Mouse (Mus musculus) midbrain, embryonic 15.5 days (tissue): ENCODE results near the gene Pcp4l1. TPM values are rescaled to one million over a fixed set of nuclear protein-coding genes. Genes with fewer than 3 reads are reported as not detected.

Experiments
- ATAC-seq: fragments of 200-750 bp; cut with Nextera tagmentation; replicated peaks from 2 replicates; pipeline ENCODE4 v1.8.0; 2017; ENCODE audit warnings: moderate TSS enrichment
- H3K27ac ChIP-seq: fragments of 300-500 bp; sonication (generic); 2 replicates; pipeline ENCODE4 v1.5.1; 2015; ENCODE audit warnings: mild to moderate bottlenecking, inconsistent platforms
- H3K27me3 ChIP-seq: fragments of 300-500 bp; sonication (generic); replicated peaks from 2 replicates; pipeline ENCODE4 v1.6.1; 2015; ENCODE audit warnings: inconsistent platforms
- H3K36me3 ChIP-seq: fragments of 300-500 bp; sonication (generic); replicated peaks from 2 replicates; pipeline ENCODE4 v1.6.1; 2015; ENCODE audit warnings: inconsistent platforms
- H3K4me1 ChIP-seq: fragments of 300-500 bp; sonication (generic); 2 replicates; pipeline ENCODE4 v1.6.1; 2015; ENCODE audit warnings: inconsistent platforms
- H3K4me2 ChIP-seq: fragments of 300-500 bp; sonication (generic); 2 replicates; pipeline ENCODE4 v1.6.1; 2015; ENCODE audit warnings: inconsistent platforms, mild to moderate bottlenecking, moderate library complexity
- H3K4me3 ChIP-seq: fragments of 300-500 bp; sonication (generic); 2 replicates; pipeline ENCODE4 v1.5.1; 2015; ENCODE audit warnings: mild to moderate bottlenecking, inconsistent platforms
- H3K9ac ChIP-seq: fragments of 300-500 bp; sonication (generic); 2 replicates; pipeline ENCODE4 v1.6.1; 2015; ENCODE audit warnings: mild to moderate bottlenecking, inconsistent platforms
- H3K9me3 ChIP-seq: fragments of 300-500 bp; sonication (generic); 2 replicates; pipeline ENCODE4 v1.6.1; 2016; ENCODE audit warnings: inconsistent platforms
- WGBS: fragments of 180-500 bp; shearing (Covaris S2); methylation state at CpG from one replicate; pipeline ENCODE4 v1.1.7; 2015; ENCODE audit warnings: mixed read lengths; 5-methylcytosine and 5-hydroxymethylcytosine counted together
- polyA plus RNA-seq: library from polyadenylated mRNA; unstranded; fragments of >200 nt; fragmentation: Nextera tagmentation; extraction: Ambion mirVana; gene quantifications from 2 replicates; pipeline ENCODE4 v1.2.1, GENCODE M21; 2015

The Pcp4l1 gene
- polyA plus RNA-seq, 1 experiment from 2014 or later = 17.9 TPM

DNA sequence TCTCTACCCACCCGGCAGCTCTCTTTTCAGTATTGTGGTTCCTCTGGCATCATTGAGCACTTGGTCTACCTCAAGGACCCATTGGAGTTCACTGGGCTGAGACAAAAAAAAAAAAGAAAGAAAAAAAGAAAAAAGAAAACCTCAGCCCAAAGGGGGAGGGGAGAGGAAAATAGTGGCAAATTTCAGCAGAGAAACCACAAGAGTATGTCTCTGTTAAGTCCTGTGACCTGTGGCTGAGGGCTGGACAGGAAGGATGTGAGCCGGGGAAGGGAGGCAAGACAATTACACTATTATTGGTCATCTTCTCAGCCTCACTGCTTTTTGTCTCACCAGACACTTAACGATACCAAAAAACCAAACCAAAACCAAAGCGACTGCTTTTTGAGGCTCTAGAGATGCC lies 35.8 kb upstream of the Pcp4l1 start:
- H3K36me3 ChIP-seq = peaks cover 30% of the 10 kb centered on the region
- no peak for ATAC-seq
- H3K9ac ChIP-seq = no peak overlapping the region
- H3K4me1 ChIP-seq = no peaks in the 10 kb centered on the region
- H3K4me2 ChIP-seq = no peak overlapping the region
- no peak overlapping the region for H3K27ac ChIP-seq
- no peaks in the 10 kb centered on the region for H3K9me3 ChIP-seq
- no peaks in the 10 kb centered on the region for H3K27me3 ChIP-seq
- no peak overlapping the region for H3K4me3 ChIP-seq
- 67% methylated on average over 4 of the region's 4 CpGs for WGBS

DNA sequence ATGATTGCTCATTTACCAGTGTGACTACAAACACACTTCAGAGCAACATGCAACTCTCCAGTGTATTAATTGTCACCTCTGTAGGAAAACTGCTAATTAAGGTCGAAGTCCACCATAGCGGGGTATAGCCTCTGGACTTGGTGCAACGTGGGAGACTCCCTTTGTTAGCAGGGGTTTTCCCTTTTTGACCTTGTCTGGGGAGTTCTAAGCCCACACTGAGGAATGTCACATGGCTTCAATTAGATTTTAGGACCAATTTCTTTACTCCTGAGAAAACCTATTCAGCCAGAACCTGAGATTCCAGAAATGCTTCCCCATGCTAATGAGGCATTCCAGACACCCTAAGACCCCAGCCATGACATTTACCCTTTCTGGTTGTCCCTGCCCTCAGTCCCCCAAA lies 34.1 kb upstream of the Pcp4l1 start:
- H3K27me3 ChIP-seq = no peaks in the 10 kb centered on the region
- 50% methylated on average over 3 of the region's 3 CpGs for WGBS
- no peak overlapping the region for H3K9ac ChIP-seq
- H3K27ac ChIP-seq = no peak overlapping the region
- no peaks in the 10 kb centered on the region for H3K9me3 ChIP-seq
- no peak overlapping the region for H3K4me2 ChIP-seq
- H3K4me1 ChIP-seq = no peaks in the 10 kb centered on the region
- no peak for ATAC-seq
- H3K4me3 ChIP-seq = no peak overlapping the region
- H3K36me3 ChIP-seq = peaks cover 17% of the 10 kb centered on the region

GRCm38 (mm10) chr1:171229750-171230149 lies 33.7 kb upstream of the Pcp4l1 start:
- H3K4me3 ChIP-seq = no peak overlapping the region

GRCm38 (mm10) chr1:171227879-171228278 lies 31.8 kb upstream of the Pcp4l1 start:
- H3K27ac ChIP-seq = no peak overlapping the region
- H3K27me3 ChIP-seq = no peaks in the 10 kb centered on the region
- H3K9me3 ChIP-seq = no peaks in the 10 kb centered on the region
- no peaks in the 10 kb centered on the region for H3K36me3 ChIP-seq
- H3K4me3 ChIP-seq = no peak overlapping the region
- H3K4me1 ChIP-seq = peaks cover 4% of the 10 kb centered on the region
- no peak overlapping the region for H3K4me2 ChIP-seq
- 88% methylated on average over 1 of the region's 1 CpGs for WGBS
- no peak for ATAC-seq
- H3K9ac ChIP-seq = no peak overlapping the region

More at GRCm38 (mm10) chr1:171229750-171230149, 33.7 kb upstream of the Pcp4l1 start:
- no peaks in the 10 kb centered on the region for H3K4me1 ChIP-seq
- WGBS = 22% methylated on average over 6 of the region's 6 CpGs
- no peak for ATAC-seq
- peaks cover 13% of the 10 kb centered on the region for H3K36me3 ChIP-seq
- H3K4me2 ChIP-seq = no peak overlapping the region
- no peak overlapping the region for H3K27ac ChIP-seq
- H3K9me3 ChIP-seq = no peaks in the 10 kb centered on the region
- no peak overlapping the region for H3K9ac ChIP-seq
- no peaks in the 10 kb centered on the region for H3K27me3 ChIP-seq

DNA sequence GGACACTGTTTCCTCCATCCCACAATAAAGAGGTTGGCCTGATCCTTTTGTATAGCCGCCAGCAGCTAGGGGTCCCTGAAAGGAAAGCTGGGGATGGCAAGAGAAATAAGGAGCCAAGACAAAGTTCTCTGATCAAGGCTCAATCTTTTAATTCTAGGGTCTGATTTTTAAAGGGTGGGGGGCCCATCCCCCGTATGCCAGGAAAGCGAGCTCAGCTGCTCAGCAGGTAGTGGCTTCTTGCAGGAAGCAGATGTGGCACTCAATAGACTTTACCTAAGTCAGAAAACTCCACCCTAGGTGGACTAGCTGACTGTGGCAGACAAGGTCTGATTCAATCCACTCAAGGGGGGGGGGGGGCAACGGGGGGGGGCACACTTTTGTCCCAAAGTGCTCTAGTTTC lies 30.7 kb upstream of the Pcp4l1 start:
- Histone ChIP-seq H3K9ac (no peak overlapping the region), H3K4me3 (no peak overlapping the region), H3K27ac (no peak overlapping the region), H3K4me1 (peaks cover 8% of the 10 kb centered on the region), H3K4me2 (no peak overlapping the region), H3K36me3 (no peaks in the 10 kb centered on the region), H3K9me3 (no peaks in the 10 kb centered on the region), H3K27me3 (no peaks in the 10 kb centered on the region)
- WGBS = 45% methylated on average over 4 of the region's 4 CpGs
- ATAC-seq = no peak

- Histone ChIP-seq H3K9me3 (no peaks in the 10 kb centered on the region), H3K4me2 (no peak within 1 kb of the TSS), H3K4me1 (peaks cover 20% of the 10 kb centered on the region), H3K36me3 (peaks cover under 1% of the 10 kb centered on the region; the same call in 1 of the 2 replicates), H3K4me3 (no peak within 1 kb of the TSS), H3K9ac (no peak within 1 kb of the TSS), H3K27ac (no peak within 1 kb of the TSS), H3K27me3 (no peaks in the 10 kb centered on the region)
- 82% methylated on average over 5 of the region's 5 CpGs for WGBS
- ATAC-seq = no peak
These were observed 28.8 kb upstream of the Pcp4l1 start, which contains the start of gene Apoa2 for GRCm38 (mm10) chr1:171224857-171225256. TSS of gene Apoa2 (plus strand) at chr1:171225054.

- no peak overlapping the region for H3K4me2 ChIP-seq
- no peak overlapping the region for H3K9ac ChIP-seq
- no peaks in the 10 kb centered on the region for H3K9me3 ChIP-seq
- ATAC-seq = no peak
- peaks cover 3% of the 10 kb centered on the region; the same call in 1 of the 2 replicates for H3K36me3 ChIP-seq
- peaks cover 20% of the 10 kb centered on the region for H3K4me1 ChIP-seq
- H3K4me3 ChIP-seq = no peak overlapping the region
- H3K27ac ChIP-seq = no peak overlapping the region
- 96% methylated on average over 2 of the region's 2 CpGs for WGBS
- no peaks in the 10 kb centered on the region for H3K27me3 ChIP-seq
These were observed 27.7 kb upstream of the Pcp4l1 start for GRCm38 (mm10) chr1:171223796-171224195.

DNA sequence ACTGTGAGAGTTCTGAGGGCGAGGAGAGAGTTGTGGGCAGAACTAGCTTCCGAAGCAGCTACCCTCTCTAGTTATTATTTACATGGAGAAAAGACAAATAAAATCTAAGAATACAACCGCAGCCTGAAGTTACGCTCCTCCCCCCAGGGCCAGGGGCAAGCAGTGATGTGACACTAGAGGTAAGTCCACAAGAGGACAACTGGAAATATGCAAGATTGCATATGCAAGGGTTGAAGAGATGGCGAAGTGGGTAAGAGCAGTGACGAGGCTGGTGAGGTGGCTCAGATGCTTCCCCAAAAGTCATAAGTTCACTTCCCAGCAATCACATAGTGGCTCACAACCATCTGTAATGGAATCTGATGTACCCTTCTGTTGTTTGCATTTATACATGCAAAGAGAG lies 27.1 kb upstream of the Pcp4l1 start:
- H3K27ac ChIP-seq = peak overlapping the region; percentile 70; the same call in 1 of the 2 replicates
- peak overlapping the region; percentile 50 for H3K4me2 ChIP-seq
- ATAC-seq = no peak
- 84% methylated on average over 6 of the region's 6 CpGs for WGBS
- H3K36me3 ChIP-seq = peaks cover 5% of the 10 kb centered on the region; the same call in 1 of the 2 replicates
- H3K4me3 ChIP-seq = no peak overlapping the region
- no peak overlapping the region for H3K9ac ChIP-seq
- no peaks in the 10 kb centered on the region for H3K9me3 ChIP-seq
- no peaks in the 10 kb centered on the region for H3K27me3 ChIP-seq
- H3K4me1 ChIP-seq = peaks cover 20% of the 10 kb centered on the region

DNA sequence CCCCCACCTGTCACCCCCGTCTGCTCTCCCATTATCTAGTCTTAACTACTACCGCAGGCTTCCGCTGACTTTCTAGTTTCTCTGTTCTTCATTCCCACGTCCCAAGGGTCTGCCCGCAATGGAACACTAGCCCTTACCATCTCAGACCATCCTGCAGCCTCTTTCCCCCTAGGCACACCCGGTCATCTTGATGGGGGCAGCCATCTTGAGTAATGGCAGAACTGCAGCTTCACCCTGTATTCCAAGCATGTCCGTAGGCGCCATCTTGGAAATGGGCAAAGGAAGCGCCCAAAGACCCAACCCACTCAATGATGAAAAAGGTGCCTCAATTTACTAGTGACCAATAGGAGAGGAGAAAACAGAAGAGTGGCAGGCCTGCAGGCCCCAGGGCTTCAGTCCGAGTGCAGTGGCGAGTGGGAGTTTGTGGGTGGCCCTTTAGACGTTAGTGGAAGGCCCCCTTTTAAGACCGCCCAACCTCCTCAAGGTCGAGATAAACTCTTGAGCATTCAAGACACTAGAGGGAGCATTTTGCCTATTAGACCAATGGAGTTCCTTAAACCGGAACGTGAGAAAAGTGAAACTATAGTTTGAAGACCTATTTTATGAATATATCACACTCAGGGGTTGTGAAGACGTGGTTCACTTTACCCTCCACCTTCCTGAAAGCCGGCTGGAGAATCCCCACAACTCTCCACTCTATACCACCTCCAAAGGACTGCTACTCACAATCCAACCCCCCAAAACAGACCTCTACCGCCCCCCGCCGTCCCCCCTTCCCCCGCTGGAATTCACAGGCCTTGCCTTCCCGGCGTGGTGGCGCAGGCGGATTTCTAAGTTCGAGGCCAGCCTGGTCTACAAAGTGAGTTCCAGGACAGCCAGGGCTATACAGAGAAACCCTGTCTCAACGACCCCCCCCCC lies 26.4 kb upstream of the Pcp4l1 start, which contains the start of gene Tomm40l:
TSS of gene Tomm40l (minus strand) at position 277 of the 918 bp plus-strand sequence.
- 1% methylated on average over 28 of the region's 28 CpGs for WGBS
- peak within 1 kb of the TSS; percentile 69 for H3K4me3 ChIP-seq
- H3K36me3 ChIP-seq = peaks cover 5% of the 10 kb centered on the region; the same call in 1 of the 2 replicates
- peak; percentile 97 for ATAC-seq
- H3K27ac ChIP-seq = peak within 1 kb of the TSS; percentile 70
- H3K27me3 ChIP-seq = no peaks in the 10 kb centered on the region
- H3K9me3 ChIP-seq = no peaks in the 10 kb centered on the region
- H3K4me2 ChIP-seq = peak within 1 kb of the TSS; percentile 78
- peak within 1 kb of the TSS; percentile 54 for H3K9ac ChIP-seq
- H3K4me1 ChIP-seq = peaks cover 20% of the 10 kb centered on the region

- Histone ChIP-seq H3K9me3 (no peaks in the 10 kb centered on the region), H3K4me1 (peaks cover 20% of the 10 kb centered on the region), H3K9ac (peak overlapping the region; percentile 54), H3K4me3 (peak overlapping the region; percentile 69), H3K4me2 (peak overlapping the region; percentile 78), H3K36me3 (peaks cover 5% of the 10 kb centered on the region; the same call in 1 of the 2 replicates), H3K27me3 (no peaks in the 10 kb centered on the region), H3K27ac (peak overlapping the region; percentile 69)
- WGBS = 5% methylated on average over 22 of the region's 22 CpGs
- ATAC-seq = peak; percentile 24
These were observed 25.5 kb upstream of the Pcp4l1 start for GRCm38 (mm10) chr1:171221281-171222193.

DNA sequence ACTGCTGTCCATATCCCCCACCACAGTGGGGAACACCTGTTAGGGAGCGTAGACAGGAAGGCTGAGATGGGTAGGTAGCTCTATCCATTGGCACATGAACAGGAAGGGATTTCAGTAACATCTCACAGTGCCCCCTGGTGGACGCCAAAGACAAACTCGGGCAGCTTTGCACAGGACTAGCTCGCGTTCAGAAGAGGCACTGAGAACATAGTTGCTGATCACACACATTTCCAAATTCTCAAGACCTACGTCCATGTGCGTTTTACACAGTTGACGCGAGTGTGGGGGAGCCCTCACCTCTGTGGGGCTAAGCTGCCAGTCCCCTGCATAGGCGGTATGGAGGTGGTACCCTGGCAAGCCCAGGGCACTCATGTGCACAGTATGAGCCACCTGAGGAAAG lies 24.8 kb upstream of the Pcp4l1 start:
- WGBS = 9% methylated on average over 10 of the region's 10 CpGs
- H3K9me3 ChIP-seq = no peaks in the 10 kb centered on the region
- H3K9ac ChIP-seq = peak overlapping the region; percentile 54; the same call in 1 of the 2 replicates
- H3K27ac ChIP-seq = no peak overlapping the region
- H3K4me1 ChIP-seq = peaks cover 20% of the 10 kb centered on the region
- peak; percentile 28 for ATAC-seq
- H3K4me3 ChIP-seq = peak overlapping the region; percentile 69
- peak overlapping the region; percentile 78 for H3K4me2 ChIP-seq
- H3K36me3 ChIP-seq = peaks cover 5% of the 10 kb centered on the region; the same call in 1 of the 2 replicates
- H3K27me3 ChIP-seq = no peaks in the 10 kb centered on the region
